Mouse (Mus musculus): ENCODE measurements at regions not wholly inside any gene's neighbourhood (a gene's known extent, or its start where the extent isn't known, plus 50 kb on each side); places are given as distances from the start of the nearest gene placed in this dataset.

- TF ChIP-seq CTCF (IDR thresholded peaks at IDR 0.05 in 2 of 3, conservative IDR thresholded peaks at IDR 0.05 in 1 of 3; ENCODE audit: control insufficient read depth in 1 of 3, insufficient read depth in 1 of 3, low read depth in 2 of 3, low read length in 3 of 3, poor library complexity in 1 of 3, severe bottlenecking in 1 of 3) = no peak
- no peak for TF ChIP-seq POLR2AphosphoS2 (IDR thresholded peaks at IDR 0.05; ENCODE audit: low read length)
Observed at GRCm38 (mm10) chr13:28526299-28526698, 269.0 kb downstream of the Gm11361 start.

Data from MEL (cell line).